Mouse (Mus musculus) bone marrow macrophage, adult 2 months (primary cell): ENCODE results near the gene Ctsw.

Experiments
- CTCF ChIP-seq: IDR thresholded peaks from 2 replicates; pipeline ENCODE4 v1.5.1; 2012; ENCODE audit warnings: low read depth, mild to moderate bottlenecking, low read length, moderate library complexity
- POLR2A ChIP-seq: IDR thresholded peaks from 2 replicates; pipeline ENCODE4 v1.6.1; 2012; ENCODE audit warnings: mild to moderate bottlenecking, low read depth, low read length, borderline replicate concordance

- TF ChIP-seq CTCF (no peak), POLR2A (peak; percentile 93)
These were observed 7.8 kb downstream of the Ctsw start, which contains the start of gene Fibp for GRCm38 (mm10) chr19:5460465-5460911.
